Mouse (Mus musculus): Measurements from ENCODE around the gene Fbxl16.

- TF ChIP-seq POLR2A (IDR thresholded peaks at IDR 0.05; ENCODE audit: insufficient read length, low read depth), result no peak
- TF ChIP-seq USF1 (IDR thresholded peaks at IDR 0.05; ENCODE audit: low read depth), result no peak
- TF ChIP-seq POLR2AphosphoS2 (IDR thresholded peaks at IDR 0.05; ENCODE audit: insufficient read length, low read depth), result no peak
- no peak for TF ChIP-seq E2F4 (IDR thresholded peaks at IDR 0.05; ENCODE audit: insufficient read depth)
- no peak for TF ChIP-seq MYOD1 (IDR thresholded peaks at IDR 0.05; ENCODE audit: control insufficient read depth in 1 of 3, insufficient read length in 2 of 3, low read depth in 2 of 3)
- no peak for TF ChIP-seq TCF12 (IDR thresholded peaks at IDR 0.05; ENCODE audit: insufficient read depth, poor library complexity, severe bottlenecking)
These were observed 33.6 kb downstream of the Fbxl16 start for GRCm38 (mm10) chr17:25842509-25842908.

All from myocyte (in vitro differentiated cells).